Mouse (Mus musculus): ENCODE results near the gene Atp6v0e2. TPM values are rescaled to one million over a fixed set of nuclear protein-coding genes. Genes with fewer than 3 reads are reported as not detected.

Atp6v0e2 gene
- polyA plus RNA-seq, 1 experiment from 2014 or later: 248 TPM

GRCm38 (mm10) chr6:48582037-48582436 is 44.6 kb downstream of the Atp6v0e2 start:
- 66% methylated on average over 3 of the region's 3 CpGs for WGBS
- Histone ChIP-seq H3K27ac (ENCODE audit: low read length) (no peak overlapping the region), H3K36me3 (ENCODE audit: control insufficient read depth, insufficient read depth) (no peaks in the 10 kb centered on the region), H3K4me3 (replicated peaks; ENCODE audit: low read length) (no peak overlapping the region), H3K9me3 (ENCODE audit: control insufficient read depth, low read length) (no peaks in the 10 kb centered on the region), H3K4me1 (replicated peaks; ENCODE audit: control insufficient read depth, insufficient read depth, low read length) (no peaks in the 10 kb centered on the region), H3K9ac (replicated peaks; ENCODE audit: low read depth, low read length) (no peak overlapping the region), H3K27me3 (replicated peaks; ENCODE audit: control insufficient read depth, insufficient read depth, low read length) (no peaks in the 10 kb centered on the region), H3K4me2 (ENCODE audit: low read length) (no peak overlapping the region)
- ATAC-seq: peak; percentile 43; the same call in 1 of the 2 replicates

GRCm38 (mm10) chr6:48589194-48589750 is 51.9 kb downstream of the Atp6v0e2 start, which contains the start of gene Gm45021:
Gm45021 (plus strand) TSS chr6:48589610.
- Histone ChIP-seq H3K27ac (ENCODE audit: low read length) (no peak within 1 kb of the TSS), H3K27me3 (replicated peaks; ENCODE audit: control insufficient read depth, insufficient read depth, low read length) (no peaks in the 10 kb centered on the region), H3K9ac (replicated peaks; ENCODE audit: low read depth, low read length) (no peak within 1 kb of the TSS), H3K4me2 (ENCODE audit: low read length) (no peak within 1 kb of the TSS), H3K9me3 (ENCODE audit: control insufficient read depth, low read length) (no peaks in the 10 kb centered on the region), H3K36me3 (ENCODE audit: control insufficient read depth, insufficient read depth) (no peaks in the 10 kb centered on the region), H3K4me3 (replicated peaks; ENCODE audit: low read length) (no peak within 1 kb of the TSS), H3K4me1 (replicated peaks; ENCODE audit: control insufficient read depth, insufficient read depth, low read length) (peaks cover 5% of the 10 kb centered on the region)
- WGBS: 76% methylated on average over 6 of the region's 6 CpGs
- no peak for ATAC-seq

Other genes starting within 250 kb of the Atp6v0e2 start
- 28.4 and 30.9 TPM in 2 replicates for gene Krba1, start 142.0 kb upstream of the Atp6v0e2 start, polyA plus RNA-seq (2015; fragmentation: Nextera tagmentation; extraction: Ambion mirVana)
- 28.7 and 29.8 TPM in 2 replicates for gene Zfp467, start 91.8 kb upstream of the Atp6v0e2 start, polyA plus RNA-seq (2015; fragmentation: Nextera tagmentation; extraction: Ambion mirVana)
- 0.16 and 0.19 TPM in 2 replicates for gene Sspo, start 89.4 kb upstream of the Atp6v0e2 start, polyA plus RNA-seq (2015; fragmentation: Nextera tagmentation; extraction: Ambion mirVana)
- gene Lrrc61, start 17.2 kb downstream of the Atp6v0e2 start, polyA plus RNA-seq (2015; fragmentation: Nextera tagmentation; extraction: Ambion mirVana): 18.6 and 21.6 TPM in 2 replicates
- gene Rarres2, start 35.2 kb downstream of the Atp6v0e2 start, polyA plus RNA-seq (2015; fragmentation: Nextera tagmentation; extraction: Ambion mirVana): 3.6 and 4.5 TPM in 2 replicates
- not detected in 2 replicates for gene Gm45021, start 52.0 kb downstream of the Atp6v0e2 start, polyA plus RNA-seq (2015; fragmentation: Nextera tagmentation; extraction: Ambion mirVana)
- gene Repin1, start 56.3 kb downstream of the Atp6v0e2 start, polyA plus RNA-seq (2015; fragmentation: Nextera tagmentation; extraction: Ambion mirVana): 32.9 and 34.4 TPM in 2 replicates
- gene Gm44965, start 56.3 kb downstream of the Atp6v0e2 start, polyA plus RNA-seq (2015; fragmentation: Nextera tagmentation; extraction: Ambion mirVana): not detected in 2 replicates
- 15.8 and 17.2 TPM in 2 replicates for gene Zfp775, start 64.4 kb downstream of the Atp6v0e2 start, polyA plus RNA-seq (2015; fragmentation: Nextera tagmentation; extraction: Ambion mirVana)
- gene AI854703, start 89.1 kb downstream of the Atp6v0e2 start, polyA plus RNA-seq (2015; fragmentation: Nextera tagmentation; extraction: Ambion mirVana): 11.7 and 17.5 TPM in 2 replicates
- 0.52 and 0.56 TPM in 2 replicates for gene Gimap8, start 109.6 kb downstream of the Atp6v0e2 start, polyA plus RNA-seq (2015; fragmentation: Nextera tagmentation; extraction: Ambion mirVana)
- 2.0 and 2.7 TPM in 2 replicates for gene Gimap9, start 138.5 kb downstream of the Atp6v0e2 start, polyA plus RNA-seq (2015; fragmentation: Nextera tagmentation; extraction: Ambion mirVana)
- 1.2 and 1.8 TPM in 2 replicates for gene Gimap4, start 146.9 kb downstream of the Atp6v0e2 start, polyA plus RNA-seq (2015; fragmentation: Nextera tagmentation; extraction: Ambion mirVana)
- 7.8 and 7.9 TPM in 2 replicates for gene Gimap6, start 170.6 kb downstream of the Atp6v0e2 start, polyA plus RNA-seq (2015; fragmentation: Nextera tagmentation; extraction: Ambion mirVana)
- gene Gm28053, start 181.0 kb downstream of the Atp6v0e2 start, polyA plus RNA-seq (2015; fragmentation: Nextera tagmentation; extraction: Ambion mirVana): 1.1 TPM in 1 of 2 replicates, not detected in the other
- gene Gimap7, start 181.0 kb downstream of the Atp6v0e2 start, polyA plus RNA-seq (2015; fragmentation: Nextera tagmentation; extraction: Ambion mirVana): not detected in 2 replicates
- gene Gimap1, start 201.4 kb downstream of the Atp6v0e2 start, polyA plus RNA-seq (2015; fragmentation: Nextera tagmentation; extraction: Ambion mirVana): 4.0 and 5.5 TPM in 2 replicates
- gene Gimap5, start 208.6 kb downstream of the Atp6v0e2 start, polyA plus RNA-seq (2015; fragmentation: Nextera tagmentation; extraction: Ambion mirVana): 0.77 and 1.4 TPM in 2 replicates
- not detected in 2 replicates for gene Gimap3, start 233.2 kb downstream of the Atp6v0e2 start, polyA plus RNA-seq (2015; fragmentation: Nextera tagmentation; extraction: Ambion mirVana)